ENCODE assay signal across 22 mouse cellular contexts in genomic region chr5:66222916-66223315, GRCm38 (mm10). TPM values are rescaled to one million over a fixed set of nuclear protein-coding genes. Genes with fewer than 3 reads are reported as not detected.
DNase-seq lines count a peak whose midpoint lies in the region; TF ChIP-seq lines count a peak whose summit lies in the region.
"Had no signal": no experiment of that assay in that cellular context is flagged by ENCODE, and none has a peak within 500 bp of the region (broad histone marks: within the 10 kb centered on the region; RNA-seq: fewer than 3 reads in every experiment).

No protein-coding gene starts in this region.

- H3K36me3 ChIP-seq in kidney, adult 2 months (ENCODE audit: control insufficient read depth, insufficient read depth, low read length), result no peaks in the 10 kb centered on the region
- H3K36me3 ChIP-seq: embryonic facial prominence, embryonic 15.5 days; heart, embryonic 15.5 days; hindbrain, embryonic 10.5 days; intestine, embryonic 15.5 days had no signal

- H3K4me3 ChIP-seq in kidney, adult 2 months (ENCODE audit: insufficient read depth, low read depth, low read length), result no peak overlapping the region
- H3K4me3 ChIP-seq: embryonic facial prominence, embryonic 15.5 days; erythroblast, embryonic 14.5 days; gastrocnemius, adult 2 months; heart, adult 2 months; heart, embryonic 15.5 days; hindbrain, embryonic 10.5 days; intestine, embryonic 15.5 days had no signal

- H3K4me1 ChIP-seq in kidney, adult 2 months (ENCODE audit: control insufficient read depth, insufficient read depth, low read length), result peaks cover 5% of the 10 kb centered on the region; the same call in 1 of the 2 replicates

- TF ChIP-seq POLR2A in kidney, adult 2 months (IDR thresholded peaks at IDR 0.05; ENCODE audit: low read depth, low read length), result no peak

- WGBS in kidney, adult 2 months, result 92% methylated on average over 15 of the region's 15 CpGs

- TF ChIP-seq CTCF in kidney, adult 2 months (conservative IDR thresholded peaks at IDR 0.05; ENCODE audit: insufficient read depth, insufficient read length, low read depth, low read length), result no peak

- no peak overlapping the region for H3K27ac ChIP-seq in kidney, adult 2 months (ENCODE audit: insufficient read depth, low read depth, low read length)
- H3K27ac ChIP-seq: embryonic facial prominence, embryonic 15.5 days; gastrocnemius, adult 2 months; heart, adult 2 months; heart, embryonic 15.5 days; hindbrain, embryonic 10.5 days; hindbrain, embryonic 14.5 days; intestine, embryonic 15.5 days had no signal

- peak; percentile 20 for DNase-seq in kidney, adult 2 months
- no peak for DNase-seq in kidney, adult 11 months
- peak; percentile 31 for DNase-seq in ES-CJ7 (ENCODE audit: low read depth, low spot score)
- DNase-seq in gonadal fat pad, adult 2 months (ENCODE audit: low read depth), result peak; percentile 98
- DNase-seq in right cerebral cortex, postnatal 10 days (ENCODE audit: low spot score in 2 of 2), result no peak
- no peak for DNase-seq in cerebellum, adult 11-12 months
- DNase-seq: adrenal gland, adult 2 months; adrenal gland, postnatal 36 days; cerebellum, adult 8-10 months; cerebellum, postnatal 14 days; embryo, embryonic 11 days; forebrain, postnatal 0 days; gastrocnemius, adult 2 months; gastrocnemius, postnatal 36 days; heart, adult 2 months had no signal

- H3K27me3 ChIP-seq in kidney, adult 2 months (replicated peaks; ENCODE audit: control insufficient read depth, insufficient read depth, low read length), result no peaks in the 10 kb centered on the region
- H3K27me3 ChIP-seq: CH12.LX; embryonic facial prominence, embryonic 15.5 days; heart, embryonic 15.5 days; intestine, embryonic 15.5 days had no signal

RNA-seq across cellular contexts. Expression of gene Nsun7, which starts 36.8 kb away (rescaled TPM):
- polyA plus RNA-seq in kidney, adult 2 months (2012; rRNA removed), result 0.36 and 0.42 TPM in 2 replicates
- 0.34 and 0.49 TPM in 2 replicates for polyA plus RNA-seq in gonadal fat pad, adult 2 months (2012; rRNA removed)
- polyA plus RNA-seq: erythroblast, embryonic 14.5 days had no signal

RNA-seq across cellular contexts. Expression of gene Rbm47, which starts 50.0 kb away (rescaled TPM):
- 156 and 171 TPM in 2 replicates for polyA plus RNA-seq in kidney, adult 2 months (2012; rRNA removed)
- polyA plus RNA-seq in gonadal fat pad, adult 2 months (2012; rRNA removed), result 54.2 and 108 TPM in 2 replicates

Comparison
In these comparisons a context has a peak if more than half of its experiments do, and no peak if none do; other contexts are left out.
1. DNase-seq: peak in kidney, adult 2 months (single experiment), ES-CJ7 (single experiment) and gonadal fat pad, adult 2 months (single experiment); none in kidney, adult 11 months (single experiment), right cerebral cortex, postnatal 10 days (0 of 2) and cerebellum, adult 11-12 months (single experiment).